Mouse (Mus musculus) embryonic facial prominence, embryonic 11.5 days (tissue): ENCODE measurements around the gene Znrf4. TPM values are rescaled to one million over a fixed set of nuclear protein-coding genes. Genes with fewer than 3 reads are reported as not detected.

Experiments used
- ATAC-seq: fragments of 200-750 bp; cut with Nextera tagmentation; replicated peaks from 2 replicates; pipeline ENCODE4 v1.8.0; 2017; ENCODE audit warnings: low read depth; ENCODE audit not compliant: insufficient number of reproducible peaks, low FRiP score, low TSS enrichment
- DNase-seq: peaks from one replicate; pipeline ENCODE4 v3.0.0-alpha.2; 2015; ENCODE audit warnings: low spot score
- H3K27ac ChIP-seq: fragments of 300-500 bp; sonication (generic); replicated peaks from 2 replicates; pipeline ENCODE4 v1.5.1; 2014; ENCODE audit warnings: mild to moderate bottlenecking, low read depth, low read length, control low read depth
- H3K27me3 ChIP-seq: fragments of 300-500 bp; sonication (generic); 2 replicates; pipeline ENCODE4 v1.6.1; 2014; ENCODE audit warnings: mild to moderate bottlenecking, low read length, moderate library complexity, mixed read lengths; ENCODE audit not compliant: control insufficient read depth, insufficient read depth
- H3K36me3 ChIP-seq: fragments of 300-500 bp; sonication (generic); replicated peaks from 2 replicates; pipeline ENCODE4 v1.6.1; 2014; ENCODE audit warnings: low read depth, mild to moderate bottlenecking, low read length, moderate library complexity, mixed read lengths; ENCODE audit not compliant: control insufficient read depth, insufficient read depth
- H3K4me1 ChIP-seq: fragments of 300-500 bp; sonication (generic); 2 replicates; pipeline ENCODE4 v1.6.1; 2014; ENCODE audit warnings: low read length, mixed read lengths; ENCODE audit not compliant: control insufficient read depth, insufficient read depth
- H3K4me2 ChIP-seq: fragments of 300-500 bp; sonication (generic); 2 replicates; pipeline ENCODE4 v1.6.1; 2014; ENCODE audit warnings: low read depth, mild to moderate bottlenecking, control low read depth, low read length, moderate library complexity
- H3K4me3 ChIP-seq: fragments of 300-500 bp; sonication (generic); 2 replicates; pipeline ENCODE4 v1.5.1; 2014; ENCODE audit warnings: low read depth, low read length, control low read depth
- H3K9ac ChIP-seq: fragments of 300-500 bp; sonication (generic); replicated peaks from 2 replicates; pipeline ENCODE4 v1.6.1; 2014; ENCODE audit warnings: mild to moderate bottlenecking, control low read depth, low read length
- H3K9me3 ChIP-seq: fragments of 300-500 bp; sonication (generic); replicated peaks from 2 replicates; pipeline ENCODE4 v1.6.1; 2016; ENCODE audit warnings: mild to moderate bottlenecking, low read length, inconsistent platforms, mixed read lengths; ENCODE audit not compliant: control insufficient read depth
- WGBS: fragments of 180-500 bp; shearing (Covaris S2); extraction: QIAGEN DNeasy Blood & Tissue Kit; methylation state at CpG from one replicate; pipeline ENCODE4 v1.1.7; 2014; 5-methylcytosine and 5-hydroxymethylcytosine counted together
- polyA plus RNA-seq: library from polyadenylated mRNA; unstranded; fragments of >200 nt; fragmentation: Nextera tagmentation; extraction: Ambion mirVana; gene quantifications from 2 replicates; pipeline ENCODE4 v1.2.1, GENCODE M21; 2014

The Znrf4 gene
- polyA plus RNA-seq, 1 experiment from 2014 or later, result not detected

DNA sequence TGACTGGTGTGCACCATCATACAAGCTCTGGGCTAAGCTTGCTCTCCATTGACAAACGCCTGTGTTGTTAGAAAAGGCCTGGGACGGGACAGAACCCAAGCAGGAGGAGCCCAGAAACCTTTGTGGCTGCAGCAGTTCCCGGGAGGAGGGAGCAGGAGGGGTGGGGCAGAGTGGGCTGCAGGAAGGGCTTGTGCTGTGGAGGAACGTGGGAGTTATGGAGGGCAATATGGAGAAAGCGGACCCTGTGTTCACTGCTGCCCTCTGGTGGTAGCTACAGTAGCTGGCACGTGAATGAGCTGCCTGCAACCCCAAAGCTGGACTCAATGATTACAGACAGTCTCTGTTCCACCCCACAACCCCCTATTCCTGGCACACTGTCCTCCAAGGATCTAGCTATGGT is 32.9 kb downstream of the Znrf4 start:
- 14% methylated on average over 6 of the region's 6 CpGs for WGBS
- Histone ChIP-seq H3K9ac (no peak overlapping the region), H3K36me3 (no peaks in the 10 kb centered on the region), H3K27ac (no peak overlapping the region), H3K9me3 (no peaks in the 10 kb centered on the region), H3K4me2 (no peak overlapping the region), H3K4me1 (peaks cover 3% of the 10 kb centered on the region), H3K4me3 (no peak overlapping the region), H3K27me3 (peaks cover under 1% of the 10 kb centered on the region)
- DNase-seq, result peak; percentile 85
- ATAC-seq, result no peak

DNA sequence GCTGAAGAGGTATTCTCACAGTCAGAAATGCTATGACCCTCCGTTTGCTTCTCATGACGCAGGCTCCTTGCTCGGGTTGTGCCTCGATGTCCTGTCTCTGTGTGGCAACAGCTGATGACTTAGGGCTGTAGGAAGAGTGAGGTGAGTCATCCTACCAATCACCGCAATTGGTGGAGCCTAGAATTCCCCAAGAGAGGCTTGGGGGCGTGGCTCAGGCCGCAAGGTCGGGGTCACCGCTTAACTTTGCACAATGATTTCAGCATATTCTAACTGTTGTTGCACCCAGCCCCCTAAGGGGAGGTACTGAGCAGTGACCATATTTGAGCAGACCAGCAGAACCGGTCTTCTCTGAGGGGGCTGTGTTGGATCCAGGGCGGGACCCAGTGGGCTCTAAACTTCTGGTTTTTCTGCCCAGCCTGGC is 34.0 kb downstream of the Znrf4 start:
- no peak overlapping the region for H3K9ac ChIP-seq
- no peak overlapping the region for H3K27ac ChIP-seq
- H3K4me2 ChIP-seq, result no peak overlapping the region
- H3K4me1 ChIP-seq, result peaks cover 14% of the 10 kb centered on the region
- H3K27me3 ChIP-seq, result peaks cover 12% of the 10 kb centered on the region
- 63% methylated on average over 11 of the region's 11 CpGs for WGBS
- no peak overlapping the region for H3K4me3 ChIP-seq
- H3K9me3 ChIP-seq, result no peaks in the 10 kb centered on the region
- ATAC-seq, result no peak
- DNase-seq, result no peak
- no peaks in the 10 kb centered on the region for H3K36me3 ChIP-seq

DNA sequence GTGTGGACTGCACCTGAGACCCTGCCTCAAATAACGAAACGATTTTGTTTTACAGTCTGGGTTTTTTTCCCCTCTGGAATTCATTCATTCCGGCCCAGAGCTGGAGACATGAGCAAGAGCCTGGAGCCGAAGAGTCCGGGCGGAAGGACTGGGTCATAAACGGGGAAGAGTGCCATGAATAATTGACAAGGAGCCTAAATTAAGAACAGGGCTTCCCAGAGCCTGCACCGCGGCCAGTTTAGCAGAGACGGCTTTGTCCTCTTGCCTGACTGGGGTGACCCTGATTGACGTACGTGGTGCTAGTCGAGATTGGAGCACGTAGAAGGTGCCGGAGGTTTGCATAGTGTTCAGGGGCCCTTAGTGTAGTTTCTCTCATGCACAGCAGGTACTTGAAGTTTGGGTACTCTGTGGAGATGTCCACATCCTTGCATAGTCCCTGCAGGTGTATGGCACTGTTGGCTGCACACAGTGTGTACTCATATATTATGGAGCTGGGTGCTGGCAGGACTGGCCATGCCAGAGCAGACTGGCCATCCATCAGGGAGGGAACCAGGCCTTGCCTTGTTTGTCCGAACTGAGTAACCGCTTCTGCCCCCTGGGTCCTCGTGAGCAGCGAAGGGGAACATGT is 34.9 kb downstream of the Znrf4 start:
- Histone ChIP-seq H3K9me3 (no peaks in the 10 kb centered on the region), H3K9ac (no peak overlapping the region), H3K4me3 (no peak overlapping the region), H3K4me1 (peaks cover 21% of the 10 kb centered on the region), H3K27me3 (peaks cover 17% of the 10 kb centered on the region), H3K36me3 (no peaks in the 10 kb centered on the region), H3K27ac (no peak overlapping the region), H3K4me2 (no peak overlapping the region)
- 89% methylated on average over 19 of the region's 19 CpGs for WGBS
- ATAC-seq, result no peak
- DNase-seq, result no peak

DNA sequence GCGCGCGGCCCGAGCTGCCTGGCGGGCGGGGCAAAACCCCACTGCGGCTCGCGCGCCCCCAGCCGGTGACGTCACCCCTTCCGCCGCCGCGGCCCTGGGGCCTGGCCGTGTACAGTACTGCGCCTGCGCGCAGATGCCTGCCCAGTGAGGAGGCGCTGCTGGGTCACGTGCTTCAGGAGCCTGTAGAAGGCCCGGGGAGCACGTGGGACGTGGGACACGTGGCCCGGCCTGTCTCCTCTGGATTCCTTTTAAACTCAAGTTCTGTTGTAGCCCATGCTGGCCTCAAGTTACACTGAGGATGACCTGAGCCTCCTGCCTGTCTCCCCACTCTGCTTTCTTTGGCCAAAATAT is 35.9 kb downstream of the Znrf4 start, which contains the start of gene Ptprs:
Gene Ptprs, minus strand, starts transcription at position 82 of the 351 bp plus-strand sequence.
- Histone ChIP-seq H3K9ac (peak within 1 kb of the TSS; percentile 94), H3K36me3 (no peaks in the 10 kb centered on the region), H3K9me3 (no peaks in the 10 kb centered on the region), H3K27me3 (peaks cover 18% of the 10 kb centered on the region), H3K4me3 (peak within 1 kb of the TSS; percentile 83), H3K4me1 (peaks cover 22% of the 10 kb centered on the region), H3K4me2 (peak within 1 kb of the TSS; percentile 99), H3K27ac (peak within 1 kb of the TSS; percentile 84)
- ATAC-seq (peak; percentile 79), DNase-seq (peak; percentile 97)
- WGBS, result under 1% methylated on average over 27 of the region's 27 CpGs

- Histone ChIP-seq H3K4me2 (peak overlapping the region; percentile 99), H3K27me3 (peaks cover 22% of the 10 kb centered on the region), H3K9ac (peak overlapping the region; percentile 94), H3K9me3 (no peaks in the 10 kb centered on the region), H3K4me1 (peaks cover 22% of the 10 kb centered on the region), H3K27ac (peak overlapping the region; percentile 84), H3K4me3 (peak overlapping the region; percentile 83), H3K36me3 (no peaks in the 10 kb centered on the region)
- under 1% methylated on average over 64 of the region's 66 CpGs for WGBS
- DNase-seq, result no peak
- ATAC-seq, result peak; percentile 34
Observed at GRCm38 (mm10) chr17:56475584-56476401, 36.4 kb downstream of the Znrf4 start.

- 2% methylated on average over 24 of the region's 24 CpGs for WGBS
- Histone ChIP-seq H3K36me3 (no peaks in the 10 kb centered on the region), H3K9me3 (no peaks in the 10 kb centered on the region), H3K9ac (peak overlapping the region; percentile 94), H3K27me3 (peaks cover 22% of the 10 kb centered on the region), H3K4me3 (peak overlapping the region; percentile 83), H3K27ac (no peak overlapping the region; the same call in 1 of the 2 replicates), H3K4me2 (peak overlapping the region; percentile 99), H3K4me1 (peaks cover 26% of the 10 kb centered on the region)
- ATAC-seq (0 out of 2 replicates have a peak, but pooled peaks have one; percentile 21), DNase-seq (peak; percentile 79)
Observed at GRCm38 (mm10) chr17:56474831-56475581, 37.2 kb downstream of the Znrf4 start.

- Histone ChIP-seq H3K4me2 (peak overlapping the region; percentile 99), H3K36me3 (no peaks in the 10 kb centered on the region), H3K9ac (peak overlapping the region; percentile 94), H3K9me3 (no peaks in the 10 kb centered on the region), H3K4me1 (peaks cover 30% of the 10 kb centered on the region), H3K4me3 (peak overlapping the region; percentile 83), H3K27ac (no peak overlapping the region), H3K27me3 (peaks cover 22% of the 10 kb centered on the region)
- 3% methylated on average over 32 of the region's 32 CpGs for WGBS
- no peak for ATAC-seq
- DNase-seq, result no peak
Observed at GRCm38 (mm10) chr17:56474311-56474830, 37.9 kb downstream of the Znrf4 start.
